Mouse (Mus musculus): Measurements from ENCODE around the gene Uba3. TPM values are rescaled to one million over a fixed set of nuclear protein-coding genes. Genes with fewer than 3 reads are reported as not detected.
A peak's percentile ranks its signal among the peaks of the same experiment; 100 is the strongest.

The Uba3 gene
- polyA plus RNA-seq, 2 experiments from 2014 or later = 43.0 TPM

DNA sequence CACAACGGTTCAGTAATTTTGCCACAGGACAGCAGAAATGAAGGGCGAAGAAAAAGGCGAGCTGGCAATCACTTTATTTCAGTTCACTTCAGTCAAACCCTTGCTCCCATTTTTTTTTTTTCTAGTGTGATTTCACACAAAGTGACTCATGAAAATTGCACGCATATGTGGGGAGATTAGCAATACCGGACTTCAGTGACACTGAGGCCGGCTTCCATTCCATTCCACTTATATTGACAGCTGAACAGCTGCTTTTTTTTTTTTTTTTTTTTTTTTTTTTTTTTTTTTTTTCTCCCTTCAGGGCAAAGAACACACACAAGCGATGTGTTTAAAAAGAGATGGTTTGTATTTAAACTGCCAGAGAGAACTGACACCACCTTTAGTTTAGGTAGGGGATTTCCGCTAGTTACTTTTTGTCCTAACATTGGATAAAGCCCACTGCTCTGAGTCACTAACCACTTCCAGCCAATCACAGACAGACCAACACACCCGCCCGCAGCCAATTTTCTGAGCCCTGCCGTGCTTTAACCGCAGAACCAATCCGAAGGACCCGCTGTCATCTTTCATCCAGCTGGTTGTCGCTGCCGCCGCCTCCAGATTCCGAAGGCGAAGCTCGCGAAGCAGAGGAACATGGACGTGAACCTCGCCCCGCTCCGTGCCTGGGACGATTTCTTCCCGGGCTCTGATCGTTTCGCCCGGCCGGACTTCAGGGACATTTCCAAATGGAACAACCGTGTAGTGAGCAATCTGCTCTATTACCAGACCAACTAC is 4.9 kb upstream of the Uba3 start, which contains the start of gene Arl6ip5:
Gene Arl6ip5, plus strand, starts transcription at position 499 of the 771 bp plus-strand sequence.
- peak; percentile 81 for ATAC-seq

GRCm38 (mm10) chr6:97209751-97210150 is 4.3 kb upstream of the Uba3 start:
- no peak for ATAC-seq

GRCm38 (mm10) chr6:97209201-97209600 is 3.8 kb upstream of the Uba3 start:
- ATAC-seq = no peak

DNA sequence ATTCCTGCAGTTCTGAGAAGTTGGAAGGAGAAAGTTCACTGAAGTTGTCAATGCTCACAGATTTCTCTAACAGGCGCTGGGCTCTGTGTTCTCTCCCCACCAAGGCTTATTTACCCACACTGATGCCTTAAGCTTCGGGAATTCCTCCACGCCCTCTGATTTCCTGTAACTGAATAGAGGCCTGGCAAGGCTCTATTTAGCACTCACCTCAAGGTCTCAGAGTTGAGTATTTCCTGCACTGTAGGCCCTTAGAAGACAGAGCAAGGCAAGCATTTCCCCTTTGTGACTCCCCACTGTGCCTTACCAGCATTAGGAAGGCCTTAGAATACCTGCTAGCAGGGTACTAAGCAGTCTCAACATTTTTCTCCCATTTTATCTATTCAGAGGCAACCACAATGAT is 3.0 kb upstream of the Uba3 start:
- no peak for ATAC-seq

DNA sequence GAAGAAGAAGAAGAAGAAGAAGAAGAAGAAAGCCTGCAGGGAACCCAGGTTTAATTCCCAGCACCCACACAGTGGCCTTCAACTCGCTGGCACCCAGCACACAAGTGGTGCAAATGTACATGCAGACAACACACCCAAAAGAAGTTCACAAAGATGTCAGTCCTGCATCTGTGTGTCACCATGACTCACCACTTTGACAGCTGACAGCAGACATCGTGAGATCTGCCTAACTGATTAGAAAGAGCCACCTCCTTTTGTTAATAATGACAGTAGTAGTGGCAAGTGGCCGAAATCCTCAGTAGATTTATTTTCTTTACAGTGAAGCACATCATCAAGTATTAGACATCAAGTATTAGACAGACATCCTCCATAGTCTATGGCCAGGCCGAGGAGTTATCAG is 1.6 kb upstream of the Uba3 start:
- ATAC-seq = no peak

DNA sequence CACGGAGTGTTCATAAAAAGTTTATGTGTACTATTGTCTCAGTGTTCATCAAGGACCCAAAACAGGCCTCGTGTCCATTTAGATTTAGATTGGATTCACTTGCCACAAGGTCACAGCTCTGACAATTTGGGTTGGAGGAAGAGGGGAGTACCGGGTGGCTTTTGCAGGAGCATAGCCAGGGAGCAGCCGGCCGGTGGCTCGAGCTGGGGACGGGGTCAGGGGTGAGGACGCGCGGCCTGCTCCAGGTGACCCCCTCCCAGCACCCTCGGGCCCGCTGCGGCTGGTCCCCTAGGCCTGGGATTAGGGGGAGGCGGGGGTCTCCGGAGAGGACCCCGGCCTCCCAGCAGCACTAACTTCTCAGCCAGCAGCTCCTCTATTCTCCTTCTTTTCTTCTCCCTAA is 495 bp downstream of the Uba3 start:
- ATAC-seq = no peak

DNA sequence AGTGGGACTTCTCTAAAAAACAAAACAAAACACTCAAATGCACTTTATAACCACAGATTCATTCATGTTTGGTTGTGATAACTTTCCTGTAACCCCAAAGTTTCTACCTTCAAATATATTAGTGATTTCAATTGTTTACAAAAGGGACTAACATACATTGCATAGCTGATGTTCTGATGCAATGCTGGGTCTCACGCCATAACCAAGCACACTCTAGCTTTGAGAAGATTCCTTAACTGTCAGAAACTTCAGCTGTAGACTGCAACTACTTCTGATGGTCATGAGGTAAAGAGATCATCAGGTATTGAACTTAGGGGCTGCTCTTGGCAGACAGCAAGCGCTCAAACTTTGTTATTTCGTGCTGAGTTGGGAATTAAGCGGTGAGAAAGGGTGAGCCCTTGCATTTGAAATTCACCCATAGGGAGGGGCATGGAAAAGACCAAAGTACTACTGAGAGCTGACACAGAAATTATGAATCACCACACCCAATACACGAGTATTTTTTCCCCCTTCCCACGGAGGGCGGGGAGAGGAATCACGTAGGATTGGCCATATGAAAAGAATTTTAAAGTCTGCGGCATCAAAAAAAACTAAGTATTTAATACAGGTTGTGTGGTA is 1.1 kb downstream of the Uba3 start:
- ATAC-seq = no peak

GRCm38 (mm10) chr6:97202477-97202876 is 3.0 kb downstream of the Uba3 start:
- no peak for ATAC-seq

GRCm38 (mm10) chr6:97200437-97200836 is 5.0 kb downstream of the Uba3 start:
- ATAC-seq = no peak

- peak; percentile 41 for ATAC-seq
Observed at GRCm38 (mm10) chr6:97179367-97179828, 26.0 kb downstream of the Uba3 start.

DNA sequence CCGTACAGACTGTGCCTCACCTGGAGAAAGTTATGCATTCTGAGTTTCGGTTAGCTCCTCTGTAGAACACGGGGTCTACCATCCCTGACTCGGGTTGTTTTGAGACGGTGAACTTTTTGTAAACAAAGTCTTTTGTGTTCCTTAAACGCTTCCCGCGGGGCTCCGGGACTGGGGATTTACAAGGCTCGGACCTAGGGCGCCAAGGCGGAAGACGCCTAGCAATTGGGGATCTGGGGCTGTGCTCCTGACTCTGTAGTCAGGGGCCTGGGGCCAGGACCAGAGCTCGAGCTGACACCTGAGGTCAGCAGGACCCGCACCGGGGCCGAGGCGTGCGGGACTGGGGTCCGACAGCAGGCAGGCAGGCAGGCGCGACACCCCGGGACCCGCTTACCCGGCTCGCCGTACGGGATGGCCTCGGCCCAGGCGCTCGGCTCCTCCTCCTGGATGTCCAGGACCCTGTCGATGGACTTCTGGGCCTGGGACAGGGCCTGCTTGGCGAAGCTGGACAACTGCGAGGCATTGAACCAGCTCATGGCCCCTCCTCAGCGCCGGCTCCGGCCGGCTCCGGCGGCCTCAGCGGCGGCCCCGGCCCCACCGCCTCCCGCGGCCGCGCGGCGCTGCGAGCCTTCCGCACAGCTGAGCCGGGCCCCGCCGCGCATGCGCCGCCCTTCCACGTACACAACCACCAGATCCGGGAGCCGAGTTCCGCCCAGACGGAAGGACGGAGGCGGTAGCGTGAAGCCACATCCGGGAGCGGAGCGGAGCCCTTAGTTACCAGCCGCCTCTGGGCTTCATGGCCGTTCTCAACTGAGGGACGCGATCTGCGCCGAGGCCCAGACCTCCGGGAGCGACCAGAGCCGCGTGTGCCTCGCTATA is 26.7 kb downstream of the Uba3 start, which contains the start of gene Tmf1:
Gene Tmf1, minus strand, starts transcription at position 632 of the 876 bp plus-strand sequence.
- peak; percentile 94 for ATAC-seq

- no peak for ATAC-seq
Observed at GRCm38 (mm10) chr6:97175716-97176115, 29.7 kb downstream of the Uba3 start.

DNA sequence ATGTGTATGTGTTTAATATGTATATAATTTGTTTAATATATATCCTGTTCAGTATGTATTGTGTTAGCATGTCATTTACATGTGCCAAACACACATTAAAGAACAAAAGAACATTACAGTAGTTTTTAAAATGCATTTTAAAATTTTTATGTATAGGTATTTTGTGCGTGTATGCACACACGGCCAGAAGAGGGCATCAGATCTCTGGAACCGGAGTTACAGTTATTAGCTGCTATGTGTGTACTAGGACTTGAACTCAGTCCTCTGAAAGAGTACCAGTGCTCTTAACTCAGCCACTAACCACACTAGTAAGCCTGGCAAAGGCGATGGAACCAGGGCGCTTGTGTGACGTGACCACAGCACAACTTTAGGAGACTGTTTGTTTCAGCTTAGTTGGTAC is 55.3 kb downstream of the Uba3 start:
- ATAC-seq = no peak

GRCm38 (mm10) chr6:97149721-97150120 is 55.7 kb downstream of the Uba3 start:
- ATAC-seq = no peak

GRCm38 (mm10) chr6:97148383-97149251 is 56.8 kb downstream of the Uba3 start, which contains the start of gene Eogt:
TSS of gene Eogt (minus strand) at chr6:97149182.
- peak; percentile 82 for ATAC-seq

- no peak for ATAC-seq
Observed at GRCm38 (mm10) chr6:97147755-97148382, 57.6 kb downstream of the Uba3 start.

GRCm38 (mm10) chr6:97145156-97145555 is 60.3 kb downstream of the Uba3 start:
- ATAC-seq = no peak

GRCm38 (mm10) chr6:97144359-97144758 is 61.1 kb downstream of the Uba3 start:
- ATAC-seq = no peak

DNA sequence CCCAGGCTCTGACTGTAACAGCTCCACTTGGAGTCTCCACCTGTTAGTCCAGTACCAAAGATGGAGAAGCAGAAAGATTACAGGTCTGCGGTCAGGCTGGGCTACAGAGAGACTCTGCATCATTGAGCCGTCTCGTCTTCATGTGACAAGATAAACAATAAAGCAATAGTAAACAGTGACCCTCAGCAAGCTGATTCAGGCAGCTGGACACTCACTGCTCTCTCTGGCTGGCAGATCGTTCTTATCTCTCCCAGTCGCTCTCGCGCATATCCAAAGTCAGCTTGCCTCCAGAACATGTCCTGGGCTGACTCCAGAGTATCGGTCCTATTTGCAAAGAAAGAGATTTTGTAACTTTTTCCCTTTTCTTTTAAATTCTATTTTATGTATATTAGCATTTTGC is 62.8 kb downstream of the Uba3 start:
- ATAC-seq = no peak

DNA sequence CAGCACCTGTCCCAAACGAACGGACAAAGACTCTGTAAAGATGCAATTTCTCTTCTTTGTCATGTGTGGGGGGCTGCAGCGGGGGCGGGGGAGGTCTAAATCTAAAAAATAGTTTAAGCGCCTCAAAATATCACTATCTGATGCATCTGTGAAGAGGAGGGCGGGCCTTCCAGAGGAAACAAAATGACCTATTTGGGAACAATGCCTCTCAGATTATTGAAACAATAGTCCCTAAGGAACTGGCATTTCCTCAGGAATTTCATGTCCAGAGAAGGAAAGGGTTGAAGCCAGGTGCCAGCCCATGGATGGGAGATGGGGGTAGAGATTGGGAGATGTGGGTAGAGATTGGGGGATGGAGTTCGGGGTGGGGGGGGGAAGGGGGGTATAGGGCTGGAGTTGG is 63.6 kb downstream of the Uba3 start:
- no peak for ATAC-seq

Measured in CD4-positive, CD25-positive, alpha-beta regulatory T cell, adult 4 months (primary cell).